Mouse (Mus musculus): Measurements from ENCODE around the gene Acsf3. TPM values are rescaled to one million over a fixed set of nuclear protein-coding genes. Genes with fewer than 3 reads are reported as not detected.

Acsf3 gene
- total RNA-seq, 1 experiment, result 11.7 TPM

- Histone ChIP-seq H3K36me3 (ENCODE audit: control insufficient read depth, insufficient read depth, low read length, poor library complexity, severe bottlenecking) (peaks cover 3% of the 10 kb centered on the region; the same call in 1 of the 2 replicates), H3K4me1 (ENCODE audit: control insufficient read depth in 2 of 2, insufficient read depth in 2 of 2, low read length in 2 of 2, poor library complexity in 1 of 2) (no peaks in the 10 kb centered on the region; a peak in 1 of 4 replicates), H3K4me3 (ENCODE audit: insufficient read depth in 1 of 2, low read depth in 1 of 2, low read length in 2 of 2, poor library complexity in 1 of 2, severe bottlenecking in 1 of 2) (no peak overlapping the region), H3K27ac (ENCODE audit: insufficient read depth, low read depth, low read length, poor library complexity, severe bottlenecking) (no peak overlapping the region), H3K9me3 (ENCODE audit: control insufficient read depth, insufficient read depth, low read depth, low read length) (no peaks in the 10 kb centered on the region), H3K9ac (ENCODE audit: insufficient read depth, low read depth, low read length, poor library complexity, severe bottlenecking) (no peak overlapping the region)
- no peak for DNase-seq (ENCODE audit: low read depth, low spot score)
- in situ Hi-C loops (cut with MboI; ENCODE audit: low sequenced_read_pairs in 2 of 2, unreplicated experiment in 2 of 2), result no loop called here
- TF ChIP-seq ZNF384 (IDR thresholded peaks at IDR 0.05; ENCODE audit: low read depth, low read length) (no peak), MAFK (IDR thresholded peaks at IDR 0.05; ENCODE audit: insufficient read depth, low read depth, low read length) (no peak), ZC3H11A (IDR thresholded peaks at IDR 0.05; ENCODE audit: borderline replicate concordance, low read depth, low read length) (no peak), CHD2 (IDR thresholded peaks at IDR 0.05; ENCODE audit: low read depth, low read length) (no peak), HCFC1 (IDR thresholded peaks at IDR 0.05; ENCODE audit: borderline replicate concordance, insufficient read depth, low read length) (no peak)
Observed at GRCm38 (mm10) chr8:122816965-122817364, 41.7 kb downstream of the Acsf3 start.

DNA sequence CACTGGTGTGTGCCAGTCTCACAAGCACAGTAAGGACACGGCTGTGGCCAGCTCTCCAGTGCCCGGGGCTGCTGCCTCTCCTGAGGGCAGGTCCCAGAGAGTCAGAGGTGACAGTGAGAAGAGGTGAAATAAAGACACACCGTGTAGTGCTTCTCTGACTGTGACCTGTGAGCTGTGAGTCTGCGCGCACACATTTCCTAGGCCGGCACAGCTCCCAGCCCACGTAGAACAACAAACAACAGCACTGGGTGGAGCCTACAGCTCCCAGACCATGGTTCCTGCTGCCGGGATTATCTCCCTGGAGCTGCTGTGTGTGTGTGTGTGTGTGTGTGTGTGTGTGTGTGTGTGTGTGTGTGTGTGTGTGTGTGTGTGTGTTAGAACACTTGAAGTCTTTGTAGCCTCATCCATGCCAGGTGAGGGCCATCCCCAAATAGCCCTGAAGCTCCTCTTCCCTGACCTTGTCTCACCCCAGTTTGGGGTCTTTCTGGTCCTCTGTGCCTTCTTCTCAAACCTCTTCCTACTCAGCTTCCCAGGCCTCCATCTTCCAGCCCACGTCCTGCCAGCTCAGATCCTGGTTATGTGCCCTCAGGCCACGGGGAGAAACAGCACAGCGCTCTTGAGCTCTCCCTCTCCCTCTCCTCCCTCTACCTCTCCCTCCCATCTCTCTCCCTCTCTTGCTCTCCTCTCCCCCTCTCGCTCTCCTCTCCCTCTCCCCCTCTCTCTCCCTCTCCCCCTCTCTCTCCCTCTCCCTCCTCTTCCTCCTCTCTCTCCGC lies 42.6 kb downstream of the Acsf3 start:
- in situ Hi-C loops (cut with MboI; ENCODE audit: low sequenced_read_pairs in 2 of 2, unreplicated experiment in 2 of 2), result no loop called here
- peaks cover 3% of the 10 kb centered on the region; the same call in 1 of the 2 replicates for H3K36me3 ChIP-seq (ENCODE audit: control insufficient read depth, insufficient read depth, low read length, poor library complexity, severe bottlenecking)
- DNase-seq (ENCODE audit: low read depth, low spot score), result no peak
- no peak overlapping the region for H3K27ac ChIP-seq (ENCODE audit: insufficient read depth, low read depth, low read length, poor library complexity, severe bottlenecking)
- no peaks in the 10 kb centered on the region; a peak in 1 of 4 replicates for H3K4me1 ChIP-seq (ENCODE audit: control insufficient read depth in 2 of 2, insufficient read depth in 2 of 2, low read length in 2 of 2, poor library complexity in 1 of 2)
- no peaks in the 10 kb centered on the region for H3K9me3 ChIP-seq (ENCODE audit: control insufficient read depth, insufficient read depth, low read depth, low read length)
- no peak overlapping the region for H3K4me3 ChIP-seq (ENCODE audit: insufficient read depth in 1 of 2, low read depth in 1 of 2, low read length in 2 of 2, poor library complexity in 1 of 2, severe bottlenecking in 1 of 2)
- no peak for TF ChIP-seq MAFK (IDR thresholded peaks at IDR 0.05; ENCODE audit: insufficient read depth, low read depth, low read length)
- no peak for TF ChIP-seq ZNF384 (IDR thresholded peaks at IDR 0.05; ENCODE audit: low read depth, low read length)
- TF ChIP-seq ZC3H11A (IDR thresholded peaks at IDR 0.05; ENCODE audit: borderline replicate concordance, low read depth, low read length), result no peak
- no peak for TF ChIP-seq HCFC1 (IDR thresholded peaks at IDR 0.05; ENCODE audit: borderline replicate concordance, insufficient read depth, low read length)
- TF ChIP-seq CHD2 (IDR thresholded peaks at IDR 0.05; ENCODE audit: low read depth, low read length), result no peak
- no peak overlapping the region for H3K9ac ChIP-seq (ENCODE audit: insufficient read depth, low read depth, low read length, poor library complexity, severe bottlenecking)

GRCm38 (mm10) chr8:122819776-122820175 lies 44.5 kb downstream of the Acsf3 start:
- Histone ChIP-seq H3K27ac (ENCODE audit: insufficient read depth, low read depth, low read length, poor library complexity, severe bottlenecking) (no peak overlapping the region), H3K9ac (ENCODE audit: insufficient read depth, low read depth, low read length, poor library complexity, severe bottlenecking) (no peak overlapping the region), H3K36me3 (ENCODE audit: control insufficient read depth, insufficient read depth, low read length, poor library complexity, severe bottlenecking) (peaks cover 3% of the 10 kb centered on the region; the same call in 1 of the 2 replicates), H3K9me3 (ENCODE audit: control insufficient read depth, insufficient read depth, low read depth, low read length) (no peaks in the 10 kb centered on the region), H3K4me1 (ENCODE audit: control insufficient read depth in 2 of 2, insufficient read depth in 2 of 2, low read length in 2 of 2, poor library complexity in 1 of 2) (no peaks in the 10 kb centered on the region; a peak in 1 of 4 replicates), H3K4me3 (ENCODE audit: insufficient read depth in 1 of 2, low read depth in 1 of 2, low read length in 2 of 2, poor library complexity in 1 of 2, severe bottlenecking in 1 of 2) (no peak overlapping the region)
- DNase-seq (ENCODE audit: low read depth, low spot score), result no peak
- TF ChIP-seq MAFK (IDR thresholded peaks at IDR 0.05; ENCODE audit: insufficient read depth, low read depth, low read length) (no peak), CHD2 (IDR thresholded peaks at IDR 0.05; ENCODE audit: low read depth, low read length) (no peak), ZC3H11A (IDR thresholded peaks at IDR 0.05; ENCODE audit: borderline replicate concordance, low read depth, low read length) (no peak), ZNF384 (IDR thresholded peaks at IDR 0.05; ENCODE audit: low read depth, low read length) (no peak), HCFC1 (IDR thresholded peaks at IDR 0.05; ENCODE audit: borderline replicate concordance, insufficient read depth, low read length) (no peak)
- in situ Hi-C loops (cut with MboI; ENCODE audit: low sequenced_read_pairs in 2 of 2, unreplicated experiment in 2 of 2), result loop anchor here in 1 of 2 experiments (10.0 kb wide), 1 partner anchor 205 kb away; the partner anchor contains the start of genes Galns and Trappc2l

DNA sequence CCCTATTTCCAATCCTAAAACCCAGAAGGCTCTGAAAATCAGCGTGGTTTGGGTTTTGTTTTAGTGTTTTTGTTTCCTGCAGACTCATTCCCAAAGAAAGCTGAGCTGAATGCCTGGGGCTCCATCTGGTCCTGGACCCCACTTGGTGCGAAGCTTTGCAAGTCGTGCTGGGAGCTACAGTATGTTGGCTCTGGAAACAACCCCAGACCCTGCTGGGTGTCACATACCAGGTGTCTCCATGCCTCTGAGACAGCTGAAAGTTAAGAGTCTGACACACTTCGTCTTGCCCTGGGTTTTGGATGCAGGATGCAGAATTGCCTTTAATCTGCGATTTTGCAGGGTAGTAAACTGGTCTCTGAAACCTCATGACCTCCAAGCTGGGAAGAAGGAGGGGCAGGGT lies 49.3 kb downstream of the Acsf3 start:
- in situ Hi-C loops (cut with MboI; ENCODE audit: low sequenced_read_pairs in 2 of 2, unreplicated experiment in 2 of 2), result loop anchor here in 1 of 2 experiments (10.0 kb wide), 1 partner anchor 210 kb away; the partner anchor contains the start of genes Galns and Trappc2l
- Histone ChIP-seq H3K4me1 (ENCODE audit: control insufficient read depth in 2 of 2, insufficient read depth in 2 of 2, low read length in 2 of 2, poor library complexity in 1 of 2) (no peaks in the 10 kb centered on the region), H3K36me3 (ENCODE audit: control insufficient read depth, insufficient read depth, low read length, poor library complexity, severe bottlenecking) (no peaks in the 10 kb centered on the region), H3K27ac (ENCODE audit: insufficient read depth, low read depth, low read length, poor library complexity, severe bottlenecking) (no peak overlapping the region), H3K9me3 (ENCODE audit: control insufficient read depth, insufficient read depth, low read depth, low read length) (no peaks in the 10 kb centered on the region), H3K4me3 (ENCODE audit: insufficient read depth in 1 of 2, low read depth in 1 of 2, low read length in 2 of 2, poor library complexity in 1 of 2, severe bottlenecking in 1 of 2) (no peak overlapping the region), H3K9ac (ENCODE audit: insufficient read depth, low read depth, low read length, poor library complexity, severe bottlenecking) (no peak overlapping the region)
- DNase-seq (ENCODE audit: low read depth, low spot score), result no peak
- no peak for TF ChIP-seq CHD2 (IDR thresholded peaks at IDR 0.05; ENCODE audit: low read depth, low read length)
- no peak for TF ChIP-seq MAFK (IDR thresholded peaks at IDR 0.05; ENCODE audit: insufficient read depth, low read depth, low read length)
- TF ChIP-seq HCFC1 (IDR thresholded peaks at IDR 0.05; ENCODE audit: borderline replicate concordance, insufficient read depth, low read length), result no peak
- TF ChIP-seq ZNF384 (IDR thresholded peaks at IDR 0.05; ENCODE audit: low read depth, low read length), result no peak
- no peak for TF ChIP-seq ZC3H11A (IDR thresholded peaks at IDR 0.05; ENCODE audit: borderline replicate concordance, low read depth, low read length)
